Mouse (Mus musculus) MEL (cell line): ENCODE data around the gene Rbm14.

Source experiments
- CTCF ChIP-seq, 3 experiments: IDR thresholded peaks in 2 of 3; conservative IDR thresholded peaks in 1 of 3; 2 replicates each; pipeline ENCODE4 v1.5.1; 2011 to 2012; ENCODE audit warnings: low read length in 3 of 3, low read depth in 2 of 3, mild to moderate bottlenecking in 2 of 3, improper control_type of control experiment in 1 of 3, inconsistent platforms in 1 of 3, mixed read lengths in 1 of 3, moderate library complexity in 1 of 3; ENCODE audit not compliant: control insufficient read depth in 1 of 3, insufficient read depth in 1 of 3, poor library complexity in 1 of 3, severe bottlenecking in 1 of 3
- ELF1 ChIP-seq: IDR thresholded peaks from 2 replicates; pipeline ENCODE4 v1.6.1; 2014; ENCODE audit warnings: low read depth, mild to moderate bottlenecking, inconsistent platforms, low read length, improper control_type of control experiment, moderate library complexity
- ETS1 ChIP-seq: IDR thresholded peaks from 2 replicates; pipeline ENCODE4 v1.6.1; 2012; ENCODE audit warnings: low read depth, mild to moderate bottlenecking, inconsistent platforms, low read length, improper control_type of control experiment, moderate library complexity
- HCFC1 ChIP-seq: IDR thresholded peaks from 2 replicates; pipeline ENCODE4 v1.6.1; 2012; ENCODE audit warnings: low read depth, mild to moderate bottlenecking, inconsistent platforms, low read length, improper control_type of control experiment, moderate library complexity
- JUND ChIP-seq: IDR thresholded peaks from 2 replicates; pipeline ENCODE4 v1.6.1; 2011; ENCODE audit warnings: low read depth, mild to moderate bottlenecking, improper control_type of control experiment, low read length
- KAT2A ChIP-seq: conservative IDR thresholded peaks from 2 replicates; pipeline ENCODE4 v1.6.1; 2012; ENCODE audit warnings: low read depth, low read length, improper control_type of control experiment, inconsistent platforms
- MAX ChIP-seq: IDR thresholded peaks from 2 replicates; pipeline ENCODE4 v1.6.1; 2011; ENCODE audit warnings: low read length, improper control_type of control experiment
- MXI1 ChIP-seq: IDR thresholded peaks from 2 replicates; pipeline ENCODE4 v1.6.1; 2011; ENCODE audit warnings: mild to moderate bottlenecking, low read depth, low read length, improper control_type of control experiment
- POLR2A ChIP-seq, 2 experiments: IDR thresholded peaks; 2 replicates each; pipeline ENCODE4 v1.6.1; 2011 to 2012; ENCODE audit warnings: low read length in 2 of 2, mild to moderate bottlenecking in 2 of 2, control low read depth in 1 of 2, improper control_type of control experiment in 1 of 2, low read depth in 1 of 2, moderate library complexity in 1 of 2; ENCODE audit not compliant: control insufficient read depth in 1 of 2, insufficient read depth in 1 of 2, poor library complexity in 1 of 2
- POLR2AphosphoS2 ChIP-seq: IDR thresholded peaks from 2 replicates; pipeline ENCODE4 v1.6.1; 2011; ENCODE audit warnings: low read length, improper control_type of control experiment
- TBP ChIP-seq: IDR thresholded peaks from 2 replicates; pipeline ENCODE4 v1.8.0; 2011; ENCODE audit warnings: low read depth, low read length, improper control_type of control experiment
- TCF12 ChIP-seq: IDR thresholded peaks from 2 replicates; pipeline ENCODE4 v1.6.1; 2014; ENCODE audit warnings: low read depth, mild to moderate bottlenecking, inconsistent platforms, low read length, improper control_type of control experiment, moderate library complexity
- USF1 ChIP-seq: IDR thresholded peaks from 2 replicates; pipeline ENCODE4 v1.6.1; 2014; ENCODE audit warnings: low read depth, mild to moderate bottlenecking, inconsistent platforms, low read length, improper control_type of control experiment, moderate library complexity

DNA sequence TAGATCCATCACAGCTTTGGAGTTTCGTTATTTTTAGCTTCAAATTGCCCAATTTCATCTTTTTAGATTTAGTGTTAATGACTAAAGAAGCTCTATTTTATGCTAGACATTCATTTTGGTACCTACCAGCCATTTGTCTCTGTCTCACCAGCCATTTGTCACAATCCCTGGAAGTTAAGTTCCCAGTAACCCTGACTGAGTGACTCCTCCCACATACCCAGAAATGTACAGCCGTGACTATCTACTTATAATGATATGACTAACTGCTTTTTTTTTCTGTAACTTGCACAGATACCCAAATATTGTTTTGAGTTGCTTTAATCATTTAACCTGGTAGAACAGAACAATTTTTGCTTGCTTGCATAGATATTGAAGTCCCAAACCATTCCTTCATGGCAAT lies 34.4 kb upstream of the Rbm14 start:
- no peak for TF ChIP-seq POLR2A (IDR thresholded peaks at IDR 0.05; ENCODE audit: control insufficient read depth in 1 of 2, insufficient read depth in 1 of 2, low read depth in 1 of 2, low read length in 2 of 2, poor library complexity in 1 of 2)
- no peak for TF ChIP-seq HCFC1
- no peak for TF ChIP-seq MXI1
- no peak for TF ChIP-seq JUND
- no peak for TF ChIP-seq POLR2AphosphoS2
- TF ChIP-seq ETS1, result no peak
- no peak for TF ChIP-seq ELF1
- TF ChIP-seq TCF12, result no peak
- no peak for TF ChIP-seq MAX
- TF ChIP-seq TBP, result no peak
- no peak for TF ChIP-seq CTCF (IDR thresholded peaks at IDR 0.05 in 2 of 3, conservative IDR thresholded peaks at IDR 0.05 in 1 of 3; ENCODE audit: control insufficient read depth in 1 of 3, insufficient read depth in 1 of 3, low read depth in 2 of 3, low read length in 3 of 3, poor library complexity in 1 of 3, severe bottlenecking in 1 of 3)
- TF ChIP-seq USF1, result no peak
- no peak for TF ChIP-seq KAT2A
